Mouse (Mus musculus): Measurements from ENCODE around the gene Tgif1.

GRCm38 (mm10) chr17:70892288-70893096 lies 39.1 kb upstream of the Tgif1 start:
- TF ChIP-seq CTCF (IDR thresholded peaks at IDR 0.05; ENCODE audit: low read depth): no peak
- no peak for TF ChIP-seq EP300 (IDR thresholded peaks at IDR 0.05; ENCODE audit: low read depth)

Measured in heart, postnatal 0 days (tissue).